Mouse (Mus musculus): ENCODE results near the gene Arl6ip4. TPM values are rescaled to one million over a fixed set of nuclear protein-coding genes. Genes with fewer than 3 reads are reported as not detected.

The Arl6ip4 gene
- total and polyA plus RNA-seq, 3 experiments, result 57.8 to 128 TPM; not detected in 1

GRCm38 (mm10) chr5:124138066-124138465 is 22.2 kb downstream of the Arl6ip4 start:
- TF ChIP-seq RAD21 (IDR thresholded peaks at IDR 0.05; ENCODE audit: low read depth, low read length) (no peak), ZMIZ1 (IDR thresholded peaks at IDR 0.05; ENCODE audit: low read depth, low read length) (no peak), USF2 (IDR thresholded peaks at IDR 0.05; ENCODE audit: borderline replicate concordance in 1 of 2, insufficient read depth in 1 of 2, low read depth in 1 of 2, low read length in 2 of 2) (no peak), POLR2AphosphoS2 (IDR thresholded peaks at IDR 0.05; ENCODE audit: low read length) (no peak), GATA1 (IDR thresholded peaks at IDR 0.05; ENCODE audit: low read depth, low read length) (no peak), ZNF384 (IDR thresholded peaks at IDR 0.05; ENCODE audit: low read depth, low read length) (no peak), ZC3H11A (IDR thresholded peaks at IDR 0.05; ENCODE audit: low read depth, low read length) (no peak), KAT2A (conservative IDR thresholded peaks at IDR 0.05; ENCODE audit: low read depth, low read length) (no peak), GABPA (IDR thresholded peaks at IDR 0.05; ENCODE audit: low read depth, low read length) (no peak), ELF1 (IDR thresholded peaks at IDR 0.05; ENCODE audit: low read depth, low read length) (no peak), BHLHE40 (IDR thresholded peaks at IDR 0.05; ENCODE audit: borderline replicate concordance, low read depth, low read length) (no peak), TAL1 (IDR thresholded peaks at IDR 0.05; ENCODE audit: low read length) (no peak), TCF12 (IDR thresholded peaks at IDR 0.05; ENCODE audit: low read depth, low read length) (no peak)
- peaks cover 0 to 5% of the 10 kb centered on the region in 2 experiments; a peak in 1 of 4 replicates for H3K4me1 ChIP-seq (ENCODE audit: control insufficient read depth in 1 of 2, insufficient read depth in 2 of 2, low read length in 2 of 2)
- H3K4me3 ChIP-seq (ENCODE audit: control insufficient read depth in 1 of 2, insufficient read depth in 1 of 2, low read depth in 2 of 2, low read length in 2 of 2), result no peak overlapping the region
- H3K27me3 ChIP-seq (ENCODE audit: control insufficient read depth in 1 of 2, insufficient read depth in 2 of 2, low read length in 2 of 2), result no peaks in the 10 kb centered on the region
- peaks cover 0 to 4% of the 10 kb centered on the region in 2 experiments; a peak in 1 of 4 replicates for H3K36me3 ChIP-seq (ENCODE audit: control insufficient read depth in 1 of 2, insufficient read depth in 2 of 2, low read length in 2 of 2)
- peak; percentile 22 for DNase-seq (ENCODE audit: low read depth, low spot score)
- H3K27ac ChIP-seq (ENCODE audit: control insufficient read depth, low read depth, low read length), result no peak overlapping the region
- H3K79me2 ChIP-seq (ENCODE audit: control insufficient read depth, insufficient read depth, low read length, poor library complexity), result no peaks in the 10 kb centered on the region
- H3K9ac ChIP-seq (ENCODE audit: control insufficient read depth, low read depth, low read length, poor library complexity, severe bottlenecking), result no peak overlapping the region
- H3K9me3 ChIP-seq (replicated peaks; ENCODE audit: insufficient read depth, low read length), result no peaks in the 10 kb centered on the region

- H3K36me3 ChIP-seq (ENCODE audit: control insufficient read depth in 1 of 2, insufficient read depth in 2 of 2, low read length in 2 of 2), result no peaks in the 10 kb centered on the region
- no peak for TF ChIP-seq POLR2AphosphoS5 (IDR thresholded peaks at IDR 0.05; ENCODE audit: borderline replicate concordance, low read depth, low read length)
- no peak for TF ChIP-seq MAX (IDR thresholded peaks at IDR 0.05; ENCODE audit: low read length)
- TF ChIP-seq TAL1 (IDR thresholded peaks at IDR 0.05; ENCODE audit: low read length), result no peak
- TF ChIP-seq SIN3A (IDR thresholded peaks at IDR 0.05; ENCODE audit: low read length), result no peak
- no peak for TF ChIP-seq ZC3H11A (IDR thresholded peaks at IDR 0.05; ENCODE audit: low read depth, low read length)
- TF ChIP-seq MEF2A (IDR thresholded peaks at IDR 0.05; ENCODE audit: extremely low read depth, insufficient replicate concordance, low read depth, low read length, poor library complexity, severe bottlenecking), result no peak
- TF ChIP-seq MYB (IDR thresholded peaks at IDR 0.05; ENCODE audit: low read depth, low read length), result no peak
- TF ChIP-seq CHD2 (IDR thresholded peaks at IDR 0.05; ENCODE audit: low read length), result no peak
- no peak for TF ChIP-seq JUND (IDR thresholded peaks at IDR 0.05; ENCODE audit: low read depth, low read length)
- TF ChIP-seq NELFE (IDR thresholded peaks at IDR 0.05; ENCODE audit: low read depth, low read length), result no peak
- no peak for TF ChIP-seq CHD1 (IDR thresholded peaks at IDR 0.05; ENCODE audit: low read depth, low read length)
- no peak for TF ChIP-seq SMC3 (IDR thresholded peaks at IDR 0.05; ENCODE audit: low read depth, low read length)
- TF ChIP-seq POLR2AphosphoS2 (IDR thresholded peaks at IDR 0.05; ENCODE audit: low read length), result no peak
- H3K9ac ChIP-seq (ENCODE audit: control insufficient read depth, low read depth, low read length, poor library complexity, severe bottlenecking), result no peak overlapping the region
Measured at GRCm38 (mm10) chr5:124149028-124149427, 33.1 kb downstream of the Arl6ip4 start.

More at GRCm38 (mm10) chr5:124149028-124149427, 33.1 kb downstream of the Arl6ip4 start:
- H3K27ac ChIP-seq (ENCODE audit: control insufficient read depth, low read depth, low read length), result no peak overlapping the region
- H3K4me3 ChIP-seq (ENCODE audit: control insufficient read depth in 1 of 2, insufficient read depth in 1 of 2, low read depth in 2 of 2, low read length in 2 of 2), result no peak overlapping the region
- H3K4me1 ChIP-seq (ENCODE audit: control insufficient read depth in 1 of 2, insufficient read depth in 2 of 2, low read length in 2 of 2), result no peaks in the 10 kb centered on the region
- H3K9me3 ChIP-seq (replicated peaks; ENCODE audit: insufficient read depth, low read length), result no peaks in the 10 kb centered on the region
- H3K79me2 ChIP-seq (ENCODE audit: control insufficient read depth, insufficient read depth, low read length, poor library complexity), result no peaks in the 10 kb centered on the region
- H3K27me3 ChIP-seq (ENCODE audit: control insufficient read depth in 1 of 2, insufficient read depth in 2 of 2, low read length in 2 of 2), result no peaks in the 10 kb centered on the region
- no peak for DNase-seq (ENCODE audit: low read depth, low spot score)

Data from MEL (cell line).